9 mouse cellular contexts compared by ENCODE assay signal in the genomic region with DNA sequence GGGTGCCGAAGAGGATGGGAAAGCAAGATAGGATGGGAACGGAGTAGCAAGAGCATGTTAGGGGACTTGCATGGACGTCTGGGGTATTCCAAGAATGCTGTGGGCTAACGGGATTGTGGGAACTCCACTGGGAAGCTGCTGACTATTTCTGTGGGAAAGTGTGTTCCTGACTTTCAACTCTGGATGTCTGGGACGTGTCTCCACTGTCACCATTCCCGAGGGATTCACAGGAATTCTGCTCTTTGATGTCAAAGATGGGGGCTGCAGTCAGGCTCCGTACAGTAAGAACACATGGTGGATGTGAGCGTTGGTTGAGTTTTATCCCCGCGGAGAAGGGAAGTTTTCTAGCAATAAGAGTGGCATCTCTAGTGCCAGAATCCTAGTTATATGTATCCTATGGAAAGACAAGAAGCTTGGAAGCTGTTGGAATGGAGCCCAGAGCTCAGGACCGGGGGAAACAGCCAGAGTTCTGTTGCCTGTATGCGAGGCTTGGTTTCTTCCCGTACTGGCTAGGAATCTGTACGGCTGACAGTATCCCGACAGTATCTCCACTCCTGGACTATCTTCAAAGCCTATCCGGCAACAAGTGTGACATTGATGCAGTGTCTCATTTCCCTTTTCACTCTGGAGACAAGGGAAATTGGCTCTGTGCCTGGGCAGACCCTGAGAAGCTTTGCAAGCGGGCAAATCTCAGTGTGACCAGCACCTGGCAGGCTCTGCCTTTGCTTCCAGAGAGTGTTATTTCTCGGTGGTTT. TPM values are rescaled to one million over a fixed set of nuclear protein-coding genes. Genes with fewer than 3 reads are reported as not detected.
A peak's percentile ranks its signal among the peaks of the same experiment; 100 is the strongest.
DNase-seq lines count a peak whose midpoint lies in the region; ATAC-seq and TF ChIP-seq lines count a peak whose summit lies in the region.
"Had no signal": no experiment of that assay in that cellular context is flagged by ENCODE, and none has a peak within 500 bp of the region (broad histone marks: within the 10 kb centered on the region; RNA-seq: fewer than 3 reads in every experiment).

No protein-coding gene starts in this region.

- no peak for TF ChIP-seq EP300 in heart, adult 2 months (IDR thresholded peaks at IDR 0.05; ENCODE audit: insufficient read depth, low read depth, low read length)

- no peak overlapping the region for H3K27ac ChIP-seq in heart, adult 2 months
- 0 out of 2 replicates have a peak overlapping the region, but pooled peaks have one; percentile 52 for H3K27ac ChIP-seq in forebrain, postnatal 0 days (ENCODE audit: low read depth, low read length)
- peak overlapping the region; percentile 29; the same call in 1 of the 2 replicates for H3K27ac ChIP-seq in kidney, embryonic 15.5 days
- H3K27ac ChIP-seq in thymus, adult 2 months (ENCODE audit: control insufficient read depth, insufficient read depth, low read length), result no peak overlapping the region
- H3K27ac ChIP-seq: embryonic facial prominence, embryonic 12.5 days had no signal

- no peak overlapping the region for H3K4me2 ChIP-seq in forebrain, postnatal 0 days (ENCODE audit: low read depth)
- peak overlapping the region; percentile 29 for H3K4me2 ChIP-seq in kidney, embryonic 15.5 days
- H3K4me2 ChIP-seq: embryonic facial prominence, embryonic 12.5 days had no signal

- no peak overlapping the region for H3K4me3 ChIP-seq in heart, adult 2 months
- H3K4me3 ChIP-seq in forebrain, postnatal 0 days (ENCODE audit: low read depth, low read length), result no peak overlapping the region
- H3K4me3 ChIP-seq in kidney, embryonic 15.5 days (replicated peaks), result no peak overlapping the region
- H3K4me3 ChIP-seq in thymus, adult 2 months (ENCODE audit: control insufficient read depth, insufficient read depth, low read length), result no peak overlapping the region
- H3K4me3 ChIP-seq: embryonic facial prominence, embryonic 12.5 days had no signal

- TF ChIP-seq POLR2A in heart, adult 2 months (IDR thresholded peaks at IDR 0.05; ENCODE audit: insufficient read depth, low read depth, low read length), result no peak
- no peak for TF ChIP-seq POLR2A in thymus, adult 2 months (IDR thresholded peaks at IDR 0.05; ENCODE audit: control insufficient read depth, extremely low read depth, insufficient read depth, low read length, poor library complexity)

- H3K36me3 ChIP-seq in heart, adult 2 months (ENCODE audit: control insufficient read depth, insufficient read depth, low read length), result no peaks in the 10 kb centered on the region
- no peaks in the 10 kb centered on the region for H3K36me3 ChIP-seq in forebrain, postnatal 0 days (ENCODE audit: insufficient read depth)
- H3K36me3 ChIP-seq in kidney, embryonic 15.5 days, result no peaks in the 10 kb centered on the region
- H3K36me3 ChIP-seq in thymus, adult 2 months (ENCODE audit: control insufficient read depth, insufficient read depth, low read length), result no peaks in the 10 kb centered on the region
- H3K36me3 ChIP-seq: embryonic facial prominence, embryonic 12.5 days had no signal

- DNase-seq in heart, adult 11 months, result peak; percentile 90
- DNase-seq in heart, adult 2 months, result no peak
- DNase-seq in adrenal gland, adult 2 months, result peak; percentile 55
- peak; percentile 69 for DNase-seq in forebrain, postnatal 0 days
- peak; percentile 14 for DNase-seq in skeletal muscle tissue, adult 2 months (ENCODE audit: low read depth, low spot score)
- DNase-seq in thymus, adult 2 months, result no peak
- DNase-seq in thymus, postnatal 0 days (ENCODE audit: low spot score), result no peak

- peaks cover 7% of the 10 kb centered on the region for H3K4me1 ChIP-seq in heart, adult 2 months (ENCODE audit: control insufficient read depth, insufficient read depth, low read length)
- 0 out of 2 replicates have a peak, but pooled peaks cover 4% of the 10 kb centered on the region for H3K4me1 ChIP-seq in forebrain, postnatal 0 days (ENCODE audit: insufficient read depth)
- H3K4me1 ChIP-seq in kidney, embryonic 15.5 days, result peaks cover 14% of the 10 kb centered on the region
- H3K4me1 ChIP-seq in thymus, adult 2 months (replicated peaks; ENCODE audit: control insufficient read depth, insufficient read depth, low read length), result no peaks in the 10 kb centered on the region
- H3K4me1 ChIP-seq: embryonic facial prominence, embryonic 12.5 days had no signal

- WGBS in heart, adult 2 months, result 11% methylated on average over 18 of the region's 18 CpGs
- WGBS in forebrain, postnatal 0 days, result 27% methylated on average over 18 of the region's 18 CpGs
- WGBS in kidney, embryonic 15.5 days, result 32% methylated on average over 18 of the region's 18 CpGs
- 84% methylated on average over 18 of the region's 18 CpGs for WGBS in thymus, adult 2 months

- intact Hi-C loops in heart, adult 2 months (cut with DNase I), result no loop called here

- H3K79me2 ChIP-seq in heart, adult 2 months (replicated peaks; ENCODE audit: control insufficient read depth, insufficient read depth, low read length), result no peaks in the 10 kb centered on the region

- peak; percentile 78 for ATAC-seq in forebrain, postnatal 0 days
- ATAC-seq in kidney, embryonic 15.5 days (replicated peaks; ENCODE audit: low FRiP score), result no peak; the same call in 1 of the 2 replicates

- no peak for TF ChIP-seq CTCF in heart, adult 2 months (IDR thresholded peaks at IDR 0.05)
- TF ChIP-seq CTCF in forebrain, postnatal 0 days (IDR thresholded peaks at IDR 0.05; ENCODE audit: low read depth), result no peak
- TF ChIP-seq CTCF in thymus, adult 2 months (IDR thresholded peaks at IDR 0.05; ENCODE audit: borderline replicate concordance, control insufficient read depth, extremely low read depth, insufficient read depth, low read length, poor library complexity), result no peak

- no peaks in the 10 kb centered on the region for H3K27me3 ChIP-seq in heart, adult 2 months (ENCODE audit: control insufficient read depth, insufficient read depth, low read length)
- H3K27me3 ChIP-seq in forebrain, postnatal 0 days (ENCODE audit: insufficient read depth, low read length), result no peaks in the 10 kb centered on the region
- no peaks in the 10 kb centered on the region for H3K27me3 ChIP-seq in kidney, embryonic 15.5 days
- H3K27me3 ChIP-seq in thymus, adult 2 months (ENCODE audit: control insufficient read depth, insufficient read depth, low read length), result no peaks in the 10 kb centered on the region
- H3K27me3 ChIP-seq: embryonic facial prominence, embryonic 12.5 days had no signal

- H3K9ac ChIP-seq in heart, adult 2 months (ENCODE audit: low read depth, low read length), result no peak overlapping the region
- H3K9ac ChIP-seq in forebrain, postnatal 0 days, result no peak overlapping the region
- H3K9ac ChIP-seq in kidney, embryonic 15.5 days, result no peak overlapping the region
- H3K9ac ChIP-seq: embryonic facial prominence, embryonic 12.5 days had no signal

- no peaks in the 10 kb centered on the region for H3K9me3 ChIP-seq in forebrain, postnatal 0 days (ENCODE audit: low read length)
- peaks cover 8% of the 10 kb centered on the region; the same call in 1 of the 2 replicates for H3K9me3 ChIP-seq in kidney, embryonic 15.5 days (replicated peaks)
- H3K9me3 ChIP-seq: embryonic facial prominence, embryonic 12.5 days had no signal

RNA-seq across cellular contexts. Expression of a gene that starts 44.2 kb away (rescaled TPM):
- total RNA-seq in heart, adult 2 months (2021), result 10 to 100 TPM; 35.3 to 37.5 TPM
- polyA plus RNA-seq in heart, adult 2 months (2012; rRNA removed), result 15.0 and 22.5 TPM in 2 replicates
- total RNA-seq in adrenal gland, adult 2 months (2021), result 10 to 100 TPM; 40.5 to 45.9 TPM
- polyA plus RNA-seq in adrenal gland, adult 2 months (2012; rRNA removed), result 18.9 and 19.4 TPM in 2 replicates
- 19.5 and 34.6 TPM in 2 replicates for total RNA-seq in forebrain, postnatal 0 days (2014; rRNA removed)
- 2.8 and 4.0 TPM in 2 replicates for polyA plus RNA-seq in forebrain, postnatal 0 days (2015; fragmentation: Nextera tagmentation; extraction: Ambion mirVana)
- 11.4 and 11.7 TPM in 2 replicates for polyA plus RNA-seq in kidney, embryonic 15.5 days (2015; fragmentation: Nextera tagmentation; extraction: Ambion mirVana)
- 56.9 and 74.2 TPM in 2 replicates for polyA plus RNA-seq in thymus, adult 2 months (2012; rRNA removed)
- 17.4 and 24.4 TPM in 2 replicates for polyA plus RNA-seq in thymus, postnatal 0 days (2015; fragmentation: Nextera tagmentation; extraction: Ambion mirVana)

Comparison
In these comparisons a context has a peak if more than half of its experiments do, and no peak if none do; other contexts are left out.
1. DNase-seq: peak in heart, adult 11 months (single experiment), adrenal gland, adult 2 months (single experiment), forebrain, postnatal 0 days (single experiment) and skeletal muscle tissue, adult 2 months (single experiment); none in heart, adult 2 months (0 of 2), thymus, adult 2 months (single experiment) and thymus, postnatal 0 days (single experiment).
2. H3K27ac ChIP-seq: peak in forebrain, postnatal 0 days (single experiment) and kidney, embryonic 15.5 days (single experiment); none in heart, adult 2 months (single experiment) and thymus, adult 2 months (single experiment).